Mouse (Mus musculus) cerebellum, adult 11 months (tissue): ENCODE measurements around the gene Tmem131.
"Not testable (repeated sequence)": the region's sequence is repeated elsewhere in the genome, so short reads cannot be mapped to it uniquely, and the experiment has no call there.

Experiments
- DNase-seq: peaks from one replicate; pipeline ENCODE4 v3.0.0; 2022

The Tmem131 gene

DNA sequence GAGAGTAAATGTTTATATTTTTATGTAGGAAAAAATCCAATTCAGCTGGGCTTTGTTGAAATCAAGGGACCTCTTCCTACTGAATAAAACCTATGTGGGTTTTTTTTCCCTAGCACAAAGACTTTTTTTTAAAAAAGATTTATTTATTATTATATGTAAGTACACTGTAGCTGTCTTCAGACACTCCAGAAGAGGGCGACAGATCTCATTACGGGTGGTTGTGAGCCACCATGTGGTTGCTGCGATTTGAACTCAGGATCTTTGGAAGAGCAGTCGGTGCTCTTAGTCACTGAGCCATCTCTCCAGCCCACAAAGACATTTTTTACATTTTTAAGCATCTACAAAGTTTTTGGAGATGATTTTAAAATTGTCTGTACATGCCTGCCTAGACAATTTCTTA, 121.5 kb downstream of the Tmem131 start:
- DNase-seq: not testable (repeated sequence)

DNA sequence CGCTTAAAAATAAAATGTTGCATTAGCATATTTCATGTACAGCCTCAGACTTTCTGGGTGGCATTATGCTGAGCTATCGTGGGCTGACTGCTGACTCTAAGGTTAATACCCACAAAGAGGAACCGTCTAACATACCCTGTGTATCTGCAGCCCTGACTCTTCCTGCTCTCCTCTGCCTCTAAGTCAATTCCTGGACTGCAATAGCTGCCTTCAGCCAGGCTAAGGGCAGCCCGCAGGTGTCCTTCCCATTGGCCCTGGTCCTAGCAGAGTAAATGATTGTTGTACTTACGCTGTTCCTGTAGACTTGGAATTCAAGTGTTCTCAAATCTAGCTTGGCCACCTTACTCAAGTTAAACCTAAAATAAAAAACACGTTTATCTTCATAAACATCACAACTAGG, 128.3 kb downstream of the Tmem131 start:
- DNase-seq: no peak

DNA sequence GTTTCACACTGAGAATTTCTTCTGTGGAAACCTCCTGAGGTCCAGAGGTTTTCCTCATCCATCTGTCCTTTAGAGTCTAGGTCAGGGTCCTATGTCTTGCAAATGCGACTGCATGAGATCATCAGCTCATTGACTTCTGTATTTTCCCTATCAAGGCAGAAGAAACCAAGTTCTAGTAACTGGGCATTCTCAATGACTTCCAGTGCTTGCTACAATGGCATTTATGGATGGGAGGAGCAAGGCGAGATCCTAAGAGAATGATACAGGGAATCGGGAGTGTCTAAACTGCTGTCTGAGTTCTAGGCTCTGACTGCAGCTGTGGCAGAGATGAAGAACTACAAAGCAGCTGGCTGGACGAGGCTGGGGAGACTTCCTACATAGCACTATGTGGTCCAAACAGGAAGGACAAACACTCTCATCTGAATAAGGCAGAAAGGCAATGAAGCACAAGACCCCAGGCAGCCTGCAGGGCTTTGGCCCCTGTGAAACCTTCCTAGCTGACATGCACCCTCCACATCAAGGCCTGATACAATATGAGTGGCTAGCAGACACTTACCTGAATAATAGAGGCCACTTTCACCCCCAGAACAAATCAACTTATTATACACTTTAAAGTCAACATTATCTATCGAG, 129.1 kb downstream of the Tmem131 start:
- no peak for DNase-seq

DNA sequence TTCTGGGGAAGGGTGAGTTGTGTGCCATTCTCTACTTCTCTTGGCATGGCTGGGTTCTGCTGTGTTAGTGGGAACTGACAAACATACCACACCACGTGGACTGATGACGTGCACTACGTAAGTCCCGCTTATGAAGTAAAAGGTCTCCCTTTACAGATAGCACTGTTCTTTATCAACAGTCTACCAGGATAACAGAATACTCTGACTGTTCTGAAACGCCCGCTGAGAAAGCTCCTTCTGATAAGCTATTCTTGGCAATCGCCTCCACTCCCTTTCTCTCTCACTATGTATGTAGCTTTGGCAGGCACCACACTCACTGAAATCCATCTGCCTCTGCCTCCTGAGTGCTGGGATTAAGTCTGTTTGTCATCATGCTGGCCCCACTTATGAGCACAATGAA, 130.1 kb downstream of the Tmem131 start:
- DNase-seq: no peak

DNA sequence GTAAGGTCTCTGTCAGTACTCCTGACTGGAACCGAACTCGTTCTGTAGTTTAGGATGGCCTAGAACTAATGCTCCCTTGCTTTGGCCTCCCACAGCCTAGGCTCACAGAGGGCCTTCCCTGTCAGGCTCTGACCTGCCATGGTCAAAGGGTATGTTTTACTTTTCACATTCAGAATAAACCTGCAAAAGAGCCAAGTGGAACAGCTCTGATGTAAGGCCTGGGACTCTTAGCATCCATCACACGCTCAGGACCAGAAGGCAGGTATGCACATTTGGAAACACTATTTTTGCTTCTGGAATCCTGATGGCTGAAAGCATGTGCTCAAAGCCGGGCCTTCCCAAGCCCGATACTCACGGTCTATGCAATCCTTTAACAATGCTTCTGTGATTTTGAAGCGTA, 131.7 kb downstream of the Tmem131 start:
- DNase-seq: no peak

DNA sequence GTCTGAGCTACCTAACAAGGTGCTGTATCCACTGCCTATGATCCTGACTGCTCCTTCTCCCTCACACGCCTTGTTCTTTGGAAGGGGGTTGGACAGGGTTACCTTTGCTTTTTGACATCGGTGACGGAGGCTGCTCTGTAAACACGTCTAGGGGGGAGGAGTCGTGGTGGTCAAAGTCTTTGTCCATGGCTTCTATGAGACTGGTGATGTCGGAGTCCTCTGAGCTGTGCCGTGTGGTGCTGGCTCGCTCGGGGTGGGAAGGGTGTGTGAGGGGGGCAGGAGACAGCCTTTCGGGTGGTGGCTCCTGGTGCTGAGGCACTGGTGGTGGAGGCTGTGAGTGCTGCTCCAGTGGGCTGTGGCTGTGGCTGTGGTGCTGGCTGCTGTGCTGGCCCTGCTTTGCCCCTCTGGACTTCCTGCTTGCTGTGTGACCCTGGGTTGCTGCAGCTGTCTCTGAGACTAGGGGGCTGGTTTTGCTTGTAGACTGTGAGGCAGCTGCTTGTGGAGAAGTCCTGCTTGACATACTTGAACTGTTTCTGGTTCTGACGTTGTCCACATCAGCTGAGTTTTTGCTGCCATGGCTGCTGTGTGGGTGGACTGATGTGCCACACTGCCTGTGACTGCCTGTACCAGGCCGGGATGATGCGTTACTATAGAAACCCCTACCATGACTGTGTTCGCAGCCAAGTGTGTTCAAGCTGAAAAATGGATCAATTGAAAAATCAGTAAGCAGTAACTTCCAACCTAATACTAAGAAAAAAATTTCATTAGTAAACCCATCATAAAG, 135.5 kb downstream of the Tmem131 start:
- DNase-seq: no peak

DNA sequence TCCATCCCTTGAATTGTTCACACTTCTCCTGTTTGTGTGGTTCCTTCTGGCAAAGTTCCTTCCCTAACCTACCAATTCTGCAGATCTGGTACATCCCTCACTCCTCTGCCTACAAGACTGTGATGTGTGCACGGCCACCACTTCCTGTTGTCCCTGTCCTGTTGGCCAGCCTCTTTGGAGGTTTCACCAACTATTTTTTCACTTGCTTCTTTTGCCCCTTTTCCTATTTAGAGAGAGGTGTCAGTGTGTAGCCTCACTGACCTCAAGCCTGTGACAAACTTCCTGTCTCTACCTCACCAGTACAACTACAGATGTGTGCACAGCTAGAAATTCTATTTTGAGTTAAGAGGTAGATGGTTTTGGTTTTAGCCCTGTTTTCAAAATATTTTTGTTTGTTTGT, 136.4 kb downstream of the Tmem131 start:
- no peak for DNase-seq

DNA sequence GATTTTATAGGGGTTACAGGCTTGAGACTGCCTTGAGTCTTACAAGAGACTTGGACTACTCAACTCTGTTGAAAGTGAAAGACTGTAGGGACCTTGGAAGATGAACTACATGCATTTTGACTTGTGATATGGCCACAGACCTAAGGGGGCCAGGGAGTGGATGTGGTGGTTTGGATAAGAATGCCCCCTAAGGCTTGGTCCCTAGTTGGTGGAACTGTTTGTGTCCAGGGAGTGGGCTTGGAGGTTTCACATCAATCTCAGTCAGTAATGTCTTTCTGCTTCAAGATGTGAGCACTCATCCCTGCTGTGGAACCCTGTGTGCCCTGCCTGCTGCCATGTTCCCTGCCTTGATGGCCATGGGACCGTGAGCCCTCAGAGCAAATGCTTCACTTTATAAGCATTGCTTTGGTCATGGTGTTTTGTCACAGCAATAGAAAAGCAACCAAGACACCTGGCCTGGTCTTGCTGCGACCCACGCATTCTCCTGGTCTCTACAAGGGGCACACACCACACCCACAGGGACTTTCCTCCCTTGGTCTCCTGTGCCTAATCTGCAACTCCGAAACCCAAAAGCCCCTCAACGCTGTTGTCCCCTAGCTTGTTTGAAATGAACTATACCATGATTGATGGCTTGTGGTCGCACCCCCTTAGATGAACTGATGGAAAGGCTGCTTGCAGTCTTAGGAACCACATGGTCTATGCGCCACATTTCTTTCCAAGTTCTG, 137.1 kb downstream of the Tmem131 start:
- DNase-seq: no peak

DNA sequence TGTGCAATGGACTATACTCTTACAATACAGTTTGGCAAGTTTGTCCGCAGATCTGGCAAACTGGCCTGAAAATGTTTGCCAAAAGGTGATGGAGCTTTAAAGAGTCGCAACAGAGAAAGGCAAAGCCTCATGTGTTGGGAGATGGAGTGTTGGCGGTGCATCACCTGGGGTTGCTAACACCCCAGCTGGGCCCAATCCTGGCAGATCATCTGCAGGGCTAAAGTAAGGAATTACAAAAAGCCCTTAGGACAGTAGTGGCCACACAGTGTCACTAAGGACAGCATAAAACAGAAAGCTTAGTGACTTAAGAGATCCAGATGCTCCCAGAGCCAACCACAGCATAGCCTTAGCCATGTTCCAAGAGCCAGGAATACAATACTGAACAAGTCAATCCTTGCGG, 138.6 kb downstream of the Tmem131 start:
- DNase-seq: no peak

DNA sequence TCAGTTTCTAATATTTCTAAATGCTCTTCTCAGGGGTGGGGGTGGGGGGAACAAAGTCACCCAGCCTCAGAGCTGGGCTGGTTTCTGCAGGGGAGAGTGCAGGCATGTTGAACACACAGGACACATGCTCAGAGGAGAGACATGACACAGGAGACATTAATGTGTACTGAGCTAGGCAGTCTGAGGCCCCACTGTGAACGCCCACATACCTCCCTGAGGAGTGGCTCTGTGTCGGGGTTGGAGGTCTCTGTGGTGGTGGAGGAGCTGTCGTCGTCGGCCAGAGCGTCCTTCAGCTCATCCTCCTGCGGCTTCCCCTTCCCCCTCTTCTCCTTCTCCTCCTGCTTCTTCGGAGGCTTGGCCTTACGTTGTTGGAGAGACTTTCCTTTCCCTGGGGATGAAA, 139.2 kb downstream of the Tmem131 start:
- DNase-seq: no peak

DNA sequence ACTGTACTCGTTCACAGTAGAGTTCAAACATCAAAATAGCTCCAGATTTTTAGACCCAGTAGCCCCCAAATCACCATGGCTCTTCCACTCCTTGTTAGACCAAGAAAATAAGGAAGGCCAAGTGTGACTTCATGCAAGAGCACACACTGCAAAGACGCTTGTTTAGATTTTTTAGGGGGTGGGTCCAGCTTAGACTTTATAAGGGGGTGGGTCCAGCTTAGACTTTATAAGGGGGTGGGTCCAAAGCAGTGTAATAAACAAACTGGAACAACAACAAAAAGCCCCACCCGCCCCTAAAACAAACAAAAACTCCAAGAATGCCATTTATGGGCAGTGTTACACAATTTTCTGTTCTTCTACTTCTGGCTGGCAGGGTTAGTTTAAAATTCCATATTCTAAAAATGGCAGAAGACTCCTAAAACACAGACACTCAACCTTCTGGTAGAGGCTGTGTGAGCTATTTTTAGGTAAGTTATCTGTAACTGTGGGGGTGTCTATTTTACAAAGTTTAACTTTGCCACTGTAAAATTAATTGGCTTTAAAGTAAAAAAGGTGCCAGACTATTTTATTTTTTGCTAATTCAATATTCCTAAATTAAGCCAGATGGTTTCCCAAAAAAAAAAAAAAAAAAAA, 143.0 kb downstream of the Tmem131 start:
- DNase-seq: no peak

DNA sequence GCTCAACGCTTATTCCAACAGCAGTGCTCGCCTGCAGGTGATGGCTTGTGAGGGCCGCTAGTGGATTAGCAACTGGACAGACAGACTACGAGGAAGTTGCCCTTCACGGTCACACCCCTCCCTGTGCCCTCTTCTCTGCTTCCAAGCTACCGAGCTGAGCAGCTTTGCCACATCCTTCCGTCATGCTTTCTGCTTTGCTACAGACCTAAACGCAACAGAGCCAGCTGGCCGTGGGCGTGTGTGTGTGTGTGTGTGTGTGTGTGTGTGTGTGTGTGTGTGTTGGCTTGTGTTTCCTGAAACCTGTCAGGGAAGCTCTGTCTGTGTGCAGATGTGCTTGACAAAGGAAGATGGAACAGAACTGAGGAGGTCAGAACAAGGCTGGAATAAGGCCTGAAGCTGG, 146.0 kb downstream of the Tmem131 start:
- DNase-seq: no peak

DNA sequence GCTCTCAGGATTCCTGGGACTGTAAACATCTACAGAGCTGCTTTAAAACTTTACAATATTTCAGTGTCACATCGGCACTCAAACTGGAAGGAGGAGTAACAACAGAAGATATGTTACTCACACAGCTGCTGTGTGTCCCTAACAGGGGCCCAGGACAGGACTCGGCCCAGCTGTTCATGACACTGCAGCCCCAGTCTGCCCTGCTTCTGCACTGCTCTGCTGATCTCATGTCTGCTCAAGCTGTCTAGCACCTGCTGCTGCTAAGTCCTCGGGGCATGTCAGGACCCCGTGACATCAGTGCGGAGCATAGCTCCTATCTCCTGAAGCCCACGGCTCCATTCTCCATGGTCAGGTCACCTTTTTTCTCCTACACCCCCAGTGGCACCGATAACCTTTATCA, 146.8 kb downstream of the Tmem131 start:
- DNase-seq: no peak

DNA sequence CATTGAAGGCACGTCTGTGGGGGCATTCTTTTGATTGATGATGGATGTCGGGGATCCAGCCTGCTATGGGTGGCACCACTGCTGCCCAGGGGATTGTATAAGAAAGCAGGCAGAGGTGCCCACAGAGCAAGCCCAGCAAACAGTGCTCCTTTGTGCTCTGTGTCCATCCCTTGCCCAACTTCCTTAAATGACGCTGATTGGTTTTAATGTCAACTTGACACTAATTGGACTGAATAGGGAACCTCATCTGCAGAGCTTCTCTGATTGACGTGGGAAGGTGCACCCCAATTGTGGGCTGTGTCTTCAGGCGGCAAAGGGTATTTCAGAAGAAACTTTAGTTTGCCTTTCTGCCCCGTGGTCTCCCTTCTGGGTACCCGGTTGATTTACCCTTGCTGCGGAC, 154.1 kb downstream of the Tmem131 start:
- DNase-seq: no peak

DNA sequence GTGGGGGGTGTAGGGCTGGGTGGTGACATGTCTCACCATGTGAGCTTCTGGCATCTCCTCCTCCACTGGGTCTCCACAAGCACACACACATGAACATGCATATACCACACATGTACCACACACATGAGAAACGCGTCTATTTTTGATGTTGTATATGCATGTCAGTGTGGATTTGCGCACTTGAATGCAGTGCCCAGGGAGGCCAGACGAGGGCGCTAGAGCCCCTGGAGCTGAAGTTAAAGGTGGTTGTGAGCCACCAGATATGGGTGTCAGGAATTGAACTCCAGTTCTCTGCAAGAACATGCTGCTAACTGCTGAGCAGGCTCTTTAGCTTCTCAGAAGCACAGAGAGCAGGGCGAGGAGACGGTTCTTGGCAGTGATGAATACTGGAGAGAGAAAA, 157.1 kb downstream of the Tmem131 start:
- DNase-seq: no peak

DNA sequence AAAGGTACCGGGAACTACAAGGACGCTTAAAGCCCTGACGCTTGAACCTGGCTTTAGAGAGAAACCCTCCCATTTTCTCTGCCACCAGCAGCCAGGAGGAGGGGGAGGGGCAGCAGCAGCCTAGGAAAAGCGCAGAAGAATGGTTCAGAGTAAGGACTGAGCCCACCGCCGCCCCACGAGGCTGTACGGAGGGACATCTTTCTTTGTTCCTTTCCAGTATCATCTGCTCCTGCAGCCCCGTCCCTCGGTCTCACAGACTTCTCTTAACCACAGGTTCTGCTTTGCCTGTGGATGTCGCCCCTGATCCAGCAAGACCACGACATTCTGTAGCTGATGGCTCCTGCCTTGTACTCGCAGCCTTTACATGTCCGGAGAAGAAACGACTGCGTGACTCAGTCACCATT, 158.2 kb downstream of the Tmem131 start:
- DNase-seq: peak; percentile 24

DNA sequence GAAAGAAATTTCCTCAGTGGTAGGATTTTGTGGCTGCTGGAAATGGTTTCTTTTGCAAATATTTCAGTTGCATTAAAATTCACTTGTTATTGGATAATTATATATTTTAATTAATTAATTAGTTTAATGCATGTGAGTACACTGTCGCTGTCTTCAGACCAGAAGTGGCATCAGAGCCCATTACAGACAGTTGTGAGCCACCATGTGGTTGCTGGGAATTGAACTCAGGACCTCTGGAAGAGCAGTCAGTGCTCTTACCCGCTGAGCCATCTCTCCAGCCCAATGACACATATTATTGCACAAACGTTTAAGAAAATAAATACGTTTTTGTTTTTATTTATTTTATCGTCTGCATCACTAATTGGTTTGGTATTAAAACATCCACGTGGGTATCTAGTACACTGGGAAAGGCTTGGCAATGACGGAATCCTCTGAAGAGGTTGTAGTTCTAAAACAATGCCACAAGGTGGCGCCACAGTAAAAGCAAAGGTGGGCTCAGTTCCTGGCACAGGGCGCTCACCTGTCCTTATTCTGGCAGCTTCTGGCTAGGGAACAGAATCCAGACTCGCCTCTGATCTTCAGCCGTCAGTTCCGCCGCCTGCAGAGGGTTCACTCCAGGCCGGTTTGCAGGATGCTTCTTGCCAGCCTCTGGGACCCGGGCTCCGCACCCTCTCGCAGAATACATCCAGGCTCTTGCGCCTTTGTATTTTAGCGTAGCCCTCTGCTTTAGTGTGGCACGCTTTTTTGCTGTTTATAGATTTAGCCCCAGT, 158.9 kb downstream of the Tmem131 start:
- DNase-seq: peak; percentile 89

DNA sequence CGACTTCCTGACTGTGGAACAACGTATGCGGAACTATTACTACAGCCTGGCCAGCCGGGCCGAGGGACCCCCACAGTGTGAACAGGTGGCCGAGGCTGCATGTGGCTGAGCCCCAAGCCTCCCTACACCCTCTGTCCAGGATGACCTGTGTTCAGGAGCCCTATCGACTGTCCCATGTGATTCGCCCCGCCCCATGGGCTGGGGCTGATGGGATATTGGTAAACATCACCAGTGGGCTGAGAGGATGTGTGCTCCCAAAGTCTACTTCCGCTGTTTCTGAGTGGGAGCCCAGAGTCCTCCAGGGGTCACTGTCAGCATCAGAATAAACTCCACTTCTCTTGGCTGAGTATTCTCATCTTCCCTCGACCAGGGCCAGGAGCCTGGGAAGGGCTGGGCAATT, 161.0 kb downstream of the Tmem131 start:
- peak; percentile 17 for DNase-seq

DNA sequence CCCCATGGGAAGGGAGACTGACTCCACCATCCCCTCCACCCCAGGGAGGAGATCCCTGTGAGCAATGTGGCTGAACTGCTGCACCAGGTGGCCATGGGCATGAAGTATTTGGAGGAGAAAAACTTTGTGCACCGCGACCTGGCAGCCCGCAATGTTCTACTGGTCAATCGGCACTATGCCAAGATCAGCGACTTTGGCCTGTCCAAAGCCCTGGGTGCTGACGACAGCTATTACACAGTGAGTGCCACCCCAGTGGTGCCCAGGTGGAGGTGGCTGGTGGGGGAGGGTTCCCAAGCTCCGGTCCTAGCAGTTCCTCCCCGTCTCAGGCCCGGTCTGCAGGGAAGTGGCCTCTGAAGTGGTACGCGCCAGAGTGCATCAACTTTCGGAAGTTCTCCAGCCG, 162.7 kb downstream of the Tmem131 start:
- DNase-seq: no peak

DNA sequence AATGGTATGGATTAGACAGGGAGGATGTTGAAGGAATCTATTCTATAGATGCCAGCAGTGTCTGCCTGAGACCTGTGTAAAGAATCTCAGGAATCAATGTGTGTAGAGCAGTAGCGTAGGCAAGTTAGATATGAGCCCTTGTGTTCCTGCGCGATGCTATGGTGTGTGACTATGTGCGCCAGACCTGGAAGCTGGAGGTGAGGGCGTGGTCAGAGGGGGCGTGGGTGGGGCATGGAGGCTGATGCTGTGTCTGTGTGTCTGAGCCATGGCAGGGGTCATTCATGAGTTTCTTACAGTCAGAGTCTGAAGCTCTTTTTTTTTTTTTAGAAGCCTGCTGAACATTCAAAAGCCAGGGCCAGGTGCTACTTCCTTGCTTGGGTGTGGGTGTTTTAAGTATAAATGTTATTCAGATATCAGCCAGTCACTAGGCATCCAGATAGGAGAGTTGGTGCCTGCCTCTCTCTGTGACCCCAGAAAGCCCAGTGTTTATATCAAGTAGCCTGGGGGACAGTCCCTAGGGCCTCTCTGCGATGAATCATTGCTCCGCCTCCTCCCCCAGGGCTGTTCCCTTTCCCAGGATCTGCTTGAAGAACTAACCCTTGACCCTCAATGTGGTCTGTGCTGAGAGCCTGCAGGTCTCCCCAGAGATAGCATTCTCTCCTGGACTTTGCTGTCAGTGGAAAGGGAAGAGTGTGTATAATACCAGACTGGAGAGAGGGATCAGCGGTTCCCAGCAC, 171.1 kb downstream of the Tmem131 start:
- no peak for DNase-seq

DNA sequence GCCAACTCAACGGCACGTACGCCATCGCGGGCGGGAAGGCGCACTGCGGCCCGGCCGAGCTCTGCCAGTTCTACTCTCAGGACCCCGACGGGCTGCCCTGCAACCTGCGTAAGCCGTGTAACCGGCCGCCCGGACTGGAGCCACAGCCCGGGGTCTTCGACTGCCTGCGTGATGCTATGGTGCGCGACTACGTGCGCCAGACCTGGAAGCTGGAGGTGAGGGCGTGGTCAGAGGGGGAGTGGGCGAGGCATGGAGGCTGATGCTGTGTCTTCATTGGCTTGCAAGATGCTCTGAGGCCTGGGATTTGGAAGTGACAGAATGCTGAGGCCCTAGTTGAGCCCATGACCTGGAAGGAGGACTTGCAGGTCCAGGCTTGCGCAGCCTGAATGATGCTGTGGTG, 172.5 kb downstream of the Tmem131 start:
- DNase-seq: no peak

DNA sequence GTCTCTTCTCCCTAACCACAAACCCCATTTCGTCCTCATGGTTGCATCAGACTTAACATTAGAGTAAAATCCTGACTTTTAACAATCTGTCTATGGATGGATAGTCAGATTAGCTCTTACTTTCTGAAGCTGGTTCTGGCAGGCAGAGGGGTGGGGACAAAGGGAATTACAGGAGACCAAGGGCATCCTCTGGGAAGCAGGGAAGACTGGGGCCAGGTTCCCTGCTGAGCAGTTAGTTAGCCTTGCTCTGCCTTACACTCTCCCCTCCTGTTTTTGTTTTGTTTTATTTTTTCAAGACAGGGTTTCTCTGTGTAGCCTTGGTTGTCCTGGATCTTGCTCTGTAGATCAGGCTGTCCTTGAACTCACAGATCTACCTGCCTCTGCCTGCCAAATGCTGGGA, 173.5 kb downstream of the Tmem131 start:
- no peak for DNase-seq
